Mouse (Mus musculus) macrophage (primary cell): ENCODE data around the gene Atpaf1. TPM values are rescaled to one million over a fixed set of nuclear protein-coding genes. Genes with fewer than 3 reads are reported as not detected.
A peak's percentile ranks its signal among the peaks of the same experiment; 100 is the strongest.

Experiments
- H3K27ac ChIP-seq: fragments of 350-480 bp; formaldehyde crosslinking; 2 replicates; pipeline ENCODE4 v1.9.0; 2021
- H3K36me3 ChIP-seq: fragments of 350-480 bp; formaldehyde crosslinking; 2 replicates; pipeline ENCODE4 v1.9.0; 2021; ENCODE audit errors: inconsistent target
- H3K4me3 ChIP-seq: fragments of 350-480 bp; formaldehyde crosslinking; 2 replicates; pipeline ENCODE4 v1.9.0; 2021; ENCODE audit errors: inconsistent target
- H3K79me2 ChIP-seq: fragments of 350-480 bp; formaldehyde crosslinking; 2 replicates; pipeline ENCODE4 v1.9.0; 2021; ENCODE audit errors: inconsistent target
- WGBS: methylation state at CpG from one replicate; pipeline ENCODE4 v1.1.7; 2026; ENCODE audit warnings: inconsistent platforms; ENCODE audit not compliant: missing documents; 5-methylcytosine and 5-hydroxymethylcytosine counted together
- polyA plus RNA-seq: library from polyadenylated mRNA; stranded (reverse); fragments of 250-400 nt; gene quantifications from 3 replicates; pipeline ENCODE4 v1.2.4, GENCODE M21; 2018; ENCODE audit warnings: inconsistent platforms
- total RNA-seq, 78 experiments: library from RNA; depleted of rRNA; stranded (reverse); fragments of 250-400 nt; gene quantifications; 1 replicate in 9 of 78; 2 replicates in 24 of 78; 3 replicates in 43 of 78; 4 replicates in 2 of 78; pipeline ENCODE4 v1.2.4; 2018; ENCODE audit warnings: inconsistent platforms in 56 of 78

Atpaf1 gene
- 10 to 100 TPM in 21 of 26 experiments, 1 to 10 TPM in 5; 5.3 to 33.8 (median 16.9) TPM for total RNA-seq (2018; cell fraction: chromatin; rRNA removed)
- 10 to 100 TPM in 24 of 26 experiments, 1 to 10 TPM in 2; 9.4 to 26.4 (median 15.8) TPM for total RNA-seq (2018; cell fraction: cytosol; rRNA removed)
- total RNA-seq (2018; cell fraction: nucleus; rRNA removed) = 10 to 100 TPM in 20 of 26 experiments, 1 to 10 TPM in 6; 5.8 to 30.3 (median 13.2) TPM
- 16.5 to 19.3 TPM (median 19.0 TPM) in 3 replicates for polyA plus RNA-seq

- Histone ChIP-seq H3K4me3 (peak within 1 kb of the TSS; percentile 50), H3K79me2 (no peaks in the 10 kb centered on the region; the same call in 1 of the 2 replicates), H3K36me3 (peaks cover 4% of the 10 kb centered on the region; the same call in 1 of the 2 replicates), H3K27ac (no peak within 1 kb of the TSS)
- WGBS = under 1% methylated on average over 54 of the region's 69 CpGs
Measured at GRCm38 (mm10) chr4:115784769-115785510, at the start of gene Atpaf1. TSS of gene Atpaf1 (plus strand) at chr4:115784812.

GRCm38 (mm10) chr4:115734867-115735266 lies 49.7 kb upstream of the Atpaf1 start:
- Histone ChIP-seq H3K79me2 (peaks cover 20% of the 10 kb centered on the region), H3K36me3 (no peaks in the 10 kb centered on the region), H3K4me3 (no peak overlapping the region), H3K27ac (no peak overlapping the region)
- WGBS = 88% methylated on average over 4 of the region's 4 CpGs

- peaks cover 11% of the 10 kb centered on the region; the same call in 1 of the 2 replicates for H3K36me3 ChIP-seq
- peak within 1 kb of the TSS; percentile 96 for H3K4me3 ChIP-seq
- peak within 1 kb of the TSS; percentile 68 for H3K27ac ChIP-seq
- WGBS = under 1% methylated on average over 45 of the region's 45 CpGs
- peaks cover 31% of the 10 kb centered on the region for H3K79me2 ChIP-seq
Measured at GRCm38 (mm10) chr4:115737551-115738041, 47.0 kb upstream of the Atpaf1 start, which contains the start of gene Efcab14. TSS of gene Efcab14 (plus strand) at chr4:115737744.

- Histone ChIP-seq H3K27ac (peak overlapping the region; percentile 68), H3K79me2 (peaks cover 39% of the 10 kb centered on the region), H3K36me3 (peaks cover 20% of the 10 kb centered on the region), H3K4me3 (peak overlapping the region; percentile 96)
- 19% methylated on average over 13 of the region's 13 CpGs for WGBS
Measured at GRCm38 (mm10) chr4:115738481-115738985, 46.1 kb upstream of the Atpaf1 start.

GRCm38 (mm10) chr4:115742658-115743057 lies 42.0 kb upstream of the Atpaf1 start:
- Histone ChIP-seq H3K36me3 (peaks cover 37% of the 10 kb centered on the region), H3K79me2 (peaks cover 47% of the 10 kb centered on the region), H3K4me3 (no peak overlapping the region), H3K27ac (no peak overlapping the region)

GRCm38 (mm10) chr4:115743096-115743495 lies 41.5 kb upstream of the Atpaf1 start:
- Histone ChIP-seq H3K27ac (no peak overlapping the region), H3K36me3 (peaks cover 41% of the 10 kb centered on the region), H3K79me2 (peaks cover 44% of the 10 kb centered on the region), H3K4me3 (no peak overlapping the region)
- 81% methylated on average over 4 of the region's 4 CpGs for WGBS

GRCm38 (mm10) chr4:115748181-115748580 lies 36.4 kb upstream of the Atpaf1 start:
- H3K27ac ChIP-seq = no peak overlapping the region
- peaks cover 10% of the 10 kb centered on the region; the same call in 1 of the 2 replicates for H3K79me2 ChIP-seq
- H3K36me3 ChIP-seq = peaks cover 50% of the 10 kb centered on the region
- WGBS = 100% methylated on average over 1 of the region's 1 CpGs
- H3K4me3 ChIP-seq = no peak overlapping the region

GRCm38 (mm10) chr4:115749336-115749735 lies 35.3 kb upstream of the Atpaf1 start:
- H3K4me3 ChIP-seq = no peak overlapping the region
- peaks cover under 1% of the 10 kb centered on the region; the same call in 1 of the 2 replicates for H3K79me2 ChIP-seq
- WGBS = 77% methylated on average over 1 of the region's 1 CpGs
- no peak overlapping the region for H3K27ac ChIP-seq
- H3K36me3 ChIP-seq = peaks cover 49% of the 10 kb centered on the region

- H3K36me3 ChIP-seq = peaks cover 45% of the 10 kb centered on the region
- no peak overlapping the region for H3K27ac ChIP-seq
- no peaks in the 10 kb centered on the region for H3K79me2 ChIP-seq
- H3K4me3 ChIP-seq = no peak overlapping the region
- 93% methylated on average over 3 of the region's 3 CpGs for WGBS
Measured at GRCm38 (mm10) chr4:115754101-115754500, 30.5 kb upstream of the Atpaf1 start.

GRCm38 (mm10) chr4:115754851-115755250 lies 29.8 kb upstream of the Atpaf1 start:
- Histone ChIP-seq H3K27ac (no peak overlapping the region), H3K36me3 (peaks cover 51% of the 10 kb centered on the region), H3K79me2 (no peaks in the 10 kb centered on the region), H3K4me3 (no peak overlapping the region)
- WGBS = 100% methylated on average over 1 of the region's 1 CpGs

- WGBS = 92% methylated on average over 3 of the region's 3 CpGs
- no peak overlapping the region for H3K27ac ChIP-seq
- peaks cover 84% of the 10 kb centered on the region for H3K36me3 ChIP-seq
- H3K4me3 ChIP-seq = no peak overlapping the region
- no peaks in the 10 kb centered on the region for H3K79me2 ChIP-seq
Measured at GRCm38 (mm10) chr4:115761206-115761605, 23.4 kb upstream of the Atpaf1 start.

GRCm38 (mm10) chr4:115764581-115764980 lies 20.0 kb upstream of the Atpaf1 start:
- peaks cover 92% of the 10 kb centered on the region for H3K36me3 ChIP-seq
- H3K4me3 ChIP-seq = no peak overlapping the region
- no peak overlapping the region for H3K27ac ChIP-seq
- 95% methylated on average over 11 of the region's 11 CpGs for WGBS
- no peaks in the 10 kb centered on the region for H3K79me2 ChIP-seq

- H3K27ac ChIP-seq = no peak overlapping the region
- H3K79me2 ChIP-seq = no peaks in the 10 kb centered on the region
- WGBS = 85% methylated on average over 11 of the region's 11 CpGs
- peaks cover 85% of the 10 kb centered on the region for H3K36me3 ChIP-seq
- no peak overlapping the region for H3K4me3 ChIP-seq
Measured at GRCm38 (mm10) chr4:115767647-115768467, 16.8 kb upstream of the Atpaf1 start.

GRCm38 (mm10) chr4:115775056-115775455 lies 9.6 kb upstream of the Atpaf1 start:
- 93% methylated on average over 6 of the region's 6 CpGs for WGBS
- Histone ChIP-seq H3K79me2 (no peaks in the 10 kb centered on the region), H3K4me3 (no peak overlapping the region), H3K36me3 (peaks cover 28% of the 10 kb centered on the region; the same call in 1 of the 2 replicates), H3K27ac (no peak overlapping the region)
